Mouse (Mus musculus) embryonic facial prominence, embryonic 14.5 days (tissue): Measurements from ENCODE around the gene Hist1h2an. TPM values are rescaled to one million over a fixed set of nuclear protein-coding genes. Genes with fewer than 3 reads are reported as not detected.
"Not testable (repeated sequence)": the region's sequence is repeated elsewhere in the genome, so short reads cannot be mapped to it uniquely, and the experiment has no call there.

Source experiments
- ATAC-seq: fragments of 200-750 bp; cut with Nextera tagmentation; 2 replicates; pipeline ENCODE4 v1.8.0; 2017; ENCODE audit warnings: low read depth, moderate number of reproducible peaks, moderate TSS enrichment
- DNase-seq: peaks from one replicate; pipeline ENCODE4 v3.0.0-alpha.2; 2015; ENCODE audit warnings: low spot score
- H3K27ac ChIP-seq: fragments of 300-500 bp; sonication (generic); replicated peaks from 2 replicates; pipeline ENCODE4 v1.5.1; 2014; ENCODE audit warnings: low read depth, mild to moderate bottlenecking, low read length, moderate library complexity
- H3K27me3 ChIP-seq: fragments of 300-500 bp; sonication (generic); replicated peaks from 2 replicates; pipeline ENCODE4 v1.6.1; 2014; ENCODE audit warnings: low read length; ENCODE audit not compliant: control insufficient read depth, insufficient read depth
- H3K36me3 ChIP-seq: fragments of 300-500 bp; sonication (generic); 2 replicates; pipeline ENCODE4 v1.6.1; 2014; ENCODE audit warnings: low read length, mixed read lengths; ENCODE audit not compliant: control insufficient read depth, insufficient read depth
- H3K4me1 ChIP-seq: fragments of 300-500 bp; sonication (generic); 2 replicates; pipeline ENCODE4 v1.6.1; 2014; ENCODE audit warnings: antibody characterized with exemption, low read length; ENCODE audit not compliant: control insufficient read depth, insufficient read depth
- H3K4me2 ChIP-seq: fragments of 300-500 bp; sonication (generic); 2 replicates; pipeline ENCODE4 v1.6.1; 2014; ENCODE audit warnings: low read depth, mild to moderate bottlenecking, low read length, moderate library complexity, mixed read lengths
- H3K4me3 ChIP-seq: fragments of 300-500 bp; sonication (generic); 2 replicates; pipeline ENCODE4 v1.5.1; 2014; ENCODE audit warnings: low read depth, mild to moderate bottlenecking, low read length
- H3K9ac ChIP-seq: fragments of 300-500 bp; sonication (generic); 2 replicates; pipeline ENCODE4 v1.6.1; 2014; ENCODE audit warnings: low read depth, mild to moderate bottlenecking, low read length, moderate library complexity, mixed read lengths
- H3K9me3 ChIP-seq: fragments of 300-500 bp; sonication (generic); 2 replicates; pipeline ENCODE4 v1.6.1; 2016; ENCODE audit warnings: low read length; ENCODE audit not compliant: control insufficient read depth
- WGBS: fragments of 180-500 bp; shearing (Covaris S2); extraction: QIAGEN DNeasy Blood & Tissue Kit; methylation state at CpG from one replicate; pipeline ENCODE4 v1.1.7; 2014; 5-methylcytosine and 5-hydroxymethylcytosine counted together
- polyA plus RNA-seq: library from polyadenylated mRNA; unstranded; fragments of >200 nt; fragmentation: Nextera tagmentation; extraction: Ambion mirVana; gene quantifications from 2 replicates; pipeline ENCODE4 v1.2.1, GENCODE M21; 2014

Hist1h2an gene
- polyA plus RNA-seq, 1 experiment from 2014 or later: 6.0 TPM

GRCm38 (mm10) chr13:21781021-21781555 lies 5.9 kb downstream of the Hist1h2an start:
- Histone ChIP-seq H3K9ac (peak overlapping the region; percentile 87), H3K36me3 (no peaks in the 10 kb centered on the region), H3K27ac (peak overlapping the region; percentile 97), H3K4me1 (peaks cover 31% of the 10 kb centered on the region), H3K4me2 (peak overlapping the region; percentile 91), H3K9me3 (no peaks in the 10 kb centered on the region), H3K4me3 (peak overlapping the region; percentile 58), H3K27me3 (no peaks in the 10 kb centered on the region)
- DNase-seq (no peak), ATAC-seq (no peak)
- WGBS: 41% methylated on average over 6 of the region's 6 CpGs

GRCm38 (mm10) chr13:21779767-21780731 lies 7.0 kb downstream of the Hist1h2an start, which contains the start of gene Hist1h1b:
Gene Hist1h1b (minus strand): TSS chr13:21780625.
- peak; percentile 92 for DNase-seq
- peak; percentile 48 for ATAC-seq
- no peaks in the 10 kb centered on the region for H3K27me3 ChIP-seq
- peaks cover 27% of the 10 kb centered on the region for H3K4me1 ChIP-seq
- H3K9ac ChIP-seq: peak within 1 kb of the TSS; percentile 87
- under 1% methylated on average over 44 of the region's 44 CpGs for WGBS
- no peaks in the 10 kb centered on the region for H3K36me3 ChIP-seq
- H3K4me2 ChIP-seq: peak within 1 kb of the TSS; percentile 91
- no peaks in the 10 kb centered on the region for H3K9me3 ChIP-seq
- H3K4me3 ChIP-seq: peak within 1 kb of the TSS; percentile 58
- peak within 1 kb of the TSS; percentile 97 for H3K27ac ChIP-seq

GRCm38 (mm10) chr13:21778814-21779766 lies 7.9 kb downstream of the Hist1h2an start:
- Histone ChIP-seq H3K9ac (peak overlapping the region; percentile 87), H3K9me3 (no peaks in the 10 kb centered on the region), H3K36me3 (no peaks in the 10 kb centered on the region), H3K4me2 (peak overlapping the region; percentile 91), H3K27me3 (no peaks in the 10 kb centered on the region), H3K4me1 (peaks cover 22% of the 10 kb centered on the region), H3K4me3 (peak overlapping the region; percentile 58), H3K27ac (peak overlapping the region; percentile 97)
- 4% methylated on average over 31 of the region's 33 CpGs for WGBS
- ATAC-seq: peak; percentile 91
- DNase-seq: peak; percentile 98

- H3K9ac ChIP-seq: no peak overlapping the region; the same call in 1 of the 2 replicates
- no peaks in the 10 kb centered on the region for H3K27me3 ChIP-seq
- DNase-seq (no peak), ATAC-seq (no peak)
- no peak overlapping the region; the same call in 1 of the 2 replicates for H3K4me3 ChIP-seq
- H3K4me2 ChIP-seq: peak overlapping the region; percentile 65
- no peaks in the 10 kb centered on the region for H3K9me3 ChIP-seq
- H3K27ac ChIP-seq: no peak overlapping the region
- peaks cover 7% of the 10 kb centered on the region; the same call in 1 of the 2 replicates for H3K4me1 ChIP-seq
- no peaks in the 10 kb centered on the region for H3K36me3 ChIP-seq
- 52% methylated on average over 1 of the region's 1 CpGs for WGBS
Measured at GRCm38 (mm10) chr13:21755707-21756106, 31.3 kb downstream of the Hist1h2an start.

GRCm38 (mm10) chr13:21754294-21755001 lies 32.6 kb downstream of the Hist1h2an start:
- peak overlapping the region; percentile 44 for H3K4me3 ChIP-seq
- not testable (repeated sequence) for H3K9me3 ChIP-seq, H3K36me3 ChIP-seq, H3K27me3 ChIP-seq, ATAC-seq, H3K4me1 ChIP-seq
- peak; percentile 64 for DNase-seq
- 0% methylated on average over 14 of the region's 26 CpGs for WGBS
- H3K27ac ChIP-seq: peak overlapping the region; percentile 92
- peak overlapping the region; percentile 76 for H3K4me2 ChIP-seq
- H3K9ac ChIP-seq: peak overlapping the region; percentile 67

- H3K36me3 ChIP-seq, H3K9me3 ChIP-seq, H3K27me3 ChIP-seq: not testable (repeated sequence)
- DNase-seq (peak; percentile 98), ATAC-seq (peak; percentile 94)
- Histone ChIP-seq H3K27ac (peak within 1 kb of the TSS; percentile 92), H3K4me2 (peak within 1 kb of the TSS; percentile 76), H3K4me1 (peaks cover 12% of the 10 kb centered on the region), H3K4me3 (peak within 1 kb of the TSS; percentile 44), H3K9ac (peak within 1 kb of the TSS; percentile 70)
- 1% methylated on average over 14 of the region's 50 CpGs for WGBS
Measured at GRCm38 (mm10) chr13:21753524-21754285, 33.3 kb downstream of the Hist1h2an start, which contains the start of the genes Hist1h2ak and Hist1h2bn. Gene Hist1h2ak (minus strand): TSS chr13:21753827. Gene Hist1h2bn (plus strand): TSS chr13:21754123.

- H3K4me3 ChIP-seq: peak overlapping the region; percentile 44
- H3K9ac ChIP-seq: peak overlapping the region; percentile 70
- ATAC-seq (no peak), DNase-seq (no peak)
- H3K4me2 ChIP-seq: peak overlapping the region; percentile 76
- H3K27me3 ChIP-seq: no peaks in the 10 kb centered on the region
- H3K4me1 ChIP-seq: peaks cover 16% of the 10 kb centered on the region
- no peaks in the 10 kb centered on the region for H3K36me3 ChIP-seq
- H3K9me3 ChIP-seq: no peaks in the 10 kb centered on the region
- WGBS: 2% methylated on average over 8 of the region's 10 CpGs
- peak overlapping the region; percentile 92 for H3K27ac ChIP-seq
Measured at GRCm38 (mm10) chr13:21753051-21753523, 33.9 kb downstream of the Hist1h2an start.
